Mouse (Mus musculus) brain, embryonic 14.5 days (tissue): Measurements from ENCODE around the gene Grk3. TPM values are rescaled to one million over a fixed set of nuclear protein-coding genes. Genes with fewer than 3 reads are reported as not detected.

ENCODE experiments used
- DNase-seq: peaks from one replicate; pipeline ENCODE4 v3.0.0-alpha.2; 2011; ENCODE audit warnings: low read depth
- CTCF ChIP-seq: fragments of 200-500 bp; IDR thresholded peaks from 2 replicates; pipeline ENCODE4 v1.5.1; 2012; ENCODE audit warnings: inconsistent platforms, mild to moderate bottlenecking, moderate library complexity, borderline replicate concordance; ENCODE audit not compliant: insufficient read depth, insufficient read length; ENCODE audit errors: extremely low read depth
- POLR2A ChIP-seq: fragments of 200-500 bp; IDR thresholded peaks from 2 replicates; pipeline ENCODE4 v1.6.1; 2012; ENCODE audit warnings: mild to moderate bottlenecking, inconsistent platforms, borderline replicate concordance; ENCODE audit not compliant: poor library complexity, insufficient read depth, insufficient read length, severe bottlenecking; ENCODE audit errors: extremely low read depth
- polyA plus RNA-seq: library from polyadenylated mRNA; depleted of rRNA; stranded (reverse); fragments of >200 nt; gene quantifications from 2 replicates; pipeline ENCODE4 v1.2.3, GENCODE M21; 2012

Gene Grk3
- polyA plus RNA-seq, 1 experiment, result 26.0 TPM

DNA sequence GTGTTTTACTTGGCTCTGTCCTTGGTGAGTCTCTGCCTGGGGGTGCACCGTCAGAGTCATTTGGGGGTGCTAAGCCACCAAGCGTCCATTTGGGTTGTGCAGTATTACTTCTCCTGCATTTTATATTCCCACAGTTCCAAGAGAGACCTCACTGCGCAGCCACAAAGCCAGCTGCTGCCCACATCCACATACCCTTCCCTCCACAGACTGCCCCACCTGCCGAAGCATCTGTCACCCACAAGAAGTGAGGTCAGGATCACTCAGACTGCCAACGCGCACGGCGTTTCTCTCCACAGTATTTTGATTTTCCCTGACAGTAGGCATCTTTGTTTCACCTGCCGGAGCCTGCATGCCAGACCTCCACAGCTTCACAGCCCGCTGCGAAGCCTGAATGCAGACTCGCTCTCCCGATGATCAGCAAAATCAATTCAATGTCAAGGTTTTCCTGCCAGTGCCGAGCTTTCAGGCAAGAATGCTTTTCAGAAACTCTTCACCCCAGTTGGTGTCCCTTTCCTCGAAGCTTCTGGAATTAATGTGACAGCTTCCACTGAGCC lies 15.7 kb upstream of the Grk3 start:
- no peak for TF ChIP-seq POLR2A
- TF ChIP-seq CTCF, result no peak
- DNase-seq, result peak; percentile 73

DNA sequence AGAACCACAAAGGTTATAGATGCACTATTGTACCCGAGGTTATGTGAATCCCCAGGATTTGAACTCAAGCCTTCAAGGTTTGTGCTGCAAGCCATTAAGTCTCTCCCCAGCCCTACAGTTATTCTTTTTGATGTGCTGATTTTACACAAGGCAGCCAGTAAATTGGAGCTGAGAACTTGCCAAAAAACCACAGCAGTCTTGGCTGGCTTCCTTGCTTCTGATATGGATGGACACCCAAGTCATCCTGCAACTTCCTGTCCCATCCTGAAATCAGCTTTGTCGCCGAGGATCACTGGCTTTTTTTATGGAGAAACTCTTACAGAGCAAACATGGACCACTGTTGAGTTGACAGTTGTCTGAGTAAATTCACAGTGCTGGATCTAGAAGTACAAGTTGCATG lies 14.5 kb upstream of the Grk3 start:
- TF ChIP-seq CTCF (no peak), POLR2A (no peak)
- DNase-seq, result peak; percentile 49

DNA sequence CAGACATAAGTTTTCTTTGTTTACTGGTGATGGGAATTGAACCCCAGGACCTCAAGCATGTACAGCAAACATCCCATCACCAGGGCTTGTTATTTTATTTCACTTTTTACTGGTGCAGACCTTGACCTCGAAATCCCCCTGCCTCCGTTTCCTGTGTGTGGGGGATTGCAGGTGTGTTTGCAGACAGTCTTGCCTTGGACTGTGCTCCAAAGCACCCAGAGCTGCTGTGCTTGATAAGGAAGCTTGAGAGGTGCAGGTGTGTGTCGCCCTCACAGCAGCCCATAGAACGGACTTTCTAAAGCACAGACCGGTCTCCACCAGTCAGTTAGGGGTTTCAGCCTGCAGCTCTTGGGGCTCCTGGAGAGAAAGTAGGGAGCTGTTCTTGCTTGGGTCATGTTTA lies 11.1 kb upstream of the Grk3 start:
- TF ChIP-seq CTCF (no peak), POLR2A (no peak)
- no peak for DNase-seq

DNA sequence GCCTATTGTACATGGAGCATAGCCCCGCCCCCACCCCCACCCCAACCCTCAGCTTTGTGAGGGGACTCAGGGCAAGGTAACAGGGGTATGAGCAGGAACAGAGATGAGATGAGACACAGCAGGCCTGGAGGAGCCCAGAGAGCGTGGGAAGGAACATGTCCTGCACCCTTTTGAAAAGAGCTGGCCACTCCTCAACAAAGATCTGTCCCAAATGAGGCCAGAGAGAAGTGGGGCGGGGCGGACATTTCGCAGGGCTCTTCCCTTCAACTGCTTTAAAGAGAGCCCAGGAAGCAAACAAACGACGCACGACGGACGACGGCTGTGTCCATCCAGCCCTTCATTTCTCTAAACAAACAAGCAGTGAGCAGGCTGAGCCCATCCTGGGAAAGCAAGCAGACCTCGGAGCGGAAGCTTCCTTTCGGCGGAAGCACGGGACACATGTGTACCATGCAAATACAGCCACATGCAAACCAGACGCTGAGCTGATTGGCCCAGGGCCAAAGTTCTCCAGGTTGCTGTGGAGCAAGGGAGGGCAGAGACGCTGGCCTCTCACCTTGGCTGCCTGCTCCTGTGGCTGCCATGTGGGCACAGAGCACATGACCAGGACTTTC lies 8.7 kb upstream of the Grk3 start:
- DNase-seq, result peak; percentile 63
- TF ChIP-seq POLR2A, result no peak
- no peak for TF ChIP-seq CTCF

DNA sequence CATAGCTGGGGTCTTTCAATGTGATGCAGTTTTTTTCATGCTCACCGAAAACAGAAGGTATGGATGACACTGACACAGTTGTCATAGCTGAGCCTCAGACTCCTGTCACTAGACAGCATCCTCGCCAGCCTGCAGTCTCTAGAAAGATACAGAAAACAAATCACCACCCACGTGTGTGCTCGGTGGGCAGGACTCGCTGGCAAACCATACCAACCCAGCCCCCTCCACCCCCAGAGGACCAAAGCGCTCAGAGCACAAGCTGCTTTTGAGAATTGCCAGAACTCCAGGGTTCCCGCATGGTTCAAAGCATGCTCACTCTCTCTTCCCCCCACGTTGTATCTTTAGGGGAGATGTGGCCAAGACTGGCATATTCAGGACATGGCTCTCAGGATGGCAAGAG lies 2.6 kb upstream of the Grk3 start:
- no peak for DNase-seq
- TF ChIP-seq POLR2A (no peak), CTCF (no peak)

DNA sequence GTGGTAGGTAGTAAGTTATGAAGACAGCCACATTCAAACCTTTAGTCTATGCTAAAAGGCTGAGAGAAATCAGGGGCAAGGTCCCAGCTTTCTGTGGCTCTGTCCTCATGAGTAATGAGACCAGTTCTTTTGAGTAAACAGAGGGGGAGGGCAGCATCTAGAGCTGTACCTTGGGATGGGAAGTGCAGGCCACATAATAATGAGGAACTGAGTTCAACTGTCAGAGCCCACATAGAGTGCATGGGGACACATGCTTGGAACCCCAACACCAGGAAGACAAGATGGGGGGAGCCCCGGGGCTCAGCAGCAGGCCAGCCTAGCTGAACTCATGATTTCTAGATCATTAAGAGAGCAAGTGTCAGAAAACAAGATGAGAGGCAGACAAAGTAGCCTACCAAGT lies 1.4 kb upstream of the Grk3 start:
- DNase-seq, result no peak
- TF ChIP-seq POLR2A (no peak), CTCF (no peak)

DNA sequence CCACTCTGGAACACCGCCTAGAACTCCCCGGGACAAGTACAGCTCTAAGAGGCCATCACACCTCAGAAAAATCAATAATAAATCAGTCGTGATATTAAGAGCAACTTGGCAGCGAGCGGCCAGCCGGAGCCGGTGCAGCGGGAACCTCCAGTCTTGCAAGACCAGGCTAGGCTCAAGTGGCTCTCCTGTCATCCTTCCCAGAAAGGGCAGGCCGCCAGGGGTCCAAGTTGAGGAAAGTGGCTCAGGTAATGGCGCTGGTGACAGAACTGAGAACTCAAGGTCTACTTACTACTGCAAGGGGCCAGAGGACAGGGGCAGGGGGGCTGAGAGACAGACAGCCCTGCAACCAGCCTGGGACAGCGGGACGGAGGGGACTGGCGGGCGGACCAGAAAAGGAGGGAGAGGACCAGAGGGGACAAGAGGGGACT lies 769 bp downstream of the Grk3 start:
- TF ChIP-seq CTCF, result peak; percentile 13; the same call in 1 of the 2 replicates
- TF ChIP-seq POLR2A, result no peak
- DNase-seq, result peak; percentile 65

DNA sequence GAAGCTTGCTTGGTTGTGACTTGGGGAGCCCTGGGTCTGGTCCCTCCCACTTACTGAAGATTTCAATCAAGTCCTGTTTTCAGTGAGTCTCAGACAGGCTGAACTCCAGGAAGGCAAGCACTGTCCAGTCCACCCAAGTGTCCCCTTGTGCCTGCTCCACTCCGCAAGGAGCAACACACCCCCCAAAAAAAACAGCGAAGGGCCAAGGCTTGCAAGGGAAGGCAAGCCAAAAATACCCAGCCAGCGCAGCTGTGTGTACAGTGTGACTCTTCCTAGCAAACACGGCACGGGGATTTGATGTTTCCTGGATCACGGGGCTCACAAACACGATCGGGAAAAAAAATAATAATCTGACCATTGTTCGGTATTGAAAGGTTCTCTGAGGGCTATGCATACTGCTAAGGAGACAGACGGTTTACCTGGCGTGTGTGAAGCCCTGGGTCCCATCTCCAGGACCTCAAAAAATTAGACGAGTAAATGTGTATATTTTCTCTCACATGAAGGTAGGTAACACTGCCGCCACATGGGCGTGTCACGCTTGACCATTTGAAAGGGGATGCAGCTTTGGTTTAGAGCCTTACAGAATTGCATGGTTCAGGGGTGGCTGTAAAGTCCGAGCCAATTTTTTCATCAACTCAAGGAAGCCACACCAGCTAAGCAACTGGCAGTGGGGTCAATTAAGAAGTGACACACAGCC lies 1.3 kb downstream of the Grk3 start:
- DNase-seq, result no peak
- TF ChIP-seq POLR2A (no peak), CTCF (no peak)

DNA sequence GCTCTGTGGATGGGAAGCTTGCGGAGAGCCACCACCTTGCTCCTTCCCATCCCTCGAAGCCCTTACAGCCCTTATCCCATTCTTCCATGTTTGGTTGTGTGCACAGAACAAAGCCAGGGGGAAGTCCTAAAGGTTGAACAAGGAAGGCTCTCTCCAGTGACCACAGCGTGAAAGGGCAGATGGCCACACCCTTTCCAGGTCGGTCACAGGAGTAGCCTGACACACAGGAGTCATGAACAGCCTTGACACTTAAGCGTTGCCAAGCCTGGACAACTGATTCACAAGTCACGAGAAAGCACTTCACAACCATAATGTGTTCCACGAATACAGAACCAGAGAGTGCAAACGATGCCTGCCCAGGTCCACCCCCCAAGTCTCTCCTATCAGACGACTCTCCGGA lies 3.7 kb downstream of the Grk3 start:
- DNase-seq, result no peak
- TF ChIP-seq CTCF, result no peak
- no peak for TF ChIP-seq POLR2A

DNA sequence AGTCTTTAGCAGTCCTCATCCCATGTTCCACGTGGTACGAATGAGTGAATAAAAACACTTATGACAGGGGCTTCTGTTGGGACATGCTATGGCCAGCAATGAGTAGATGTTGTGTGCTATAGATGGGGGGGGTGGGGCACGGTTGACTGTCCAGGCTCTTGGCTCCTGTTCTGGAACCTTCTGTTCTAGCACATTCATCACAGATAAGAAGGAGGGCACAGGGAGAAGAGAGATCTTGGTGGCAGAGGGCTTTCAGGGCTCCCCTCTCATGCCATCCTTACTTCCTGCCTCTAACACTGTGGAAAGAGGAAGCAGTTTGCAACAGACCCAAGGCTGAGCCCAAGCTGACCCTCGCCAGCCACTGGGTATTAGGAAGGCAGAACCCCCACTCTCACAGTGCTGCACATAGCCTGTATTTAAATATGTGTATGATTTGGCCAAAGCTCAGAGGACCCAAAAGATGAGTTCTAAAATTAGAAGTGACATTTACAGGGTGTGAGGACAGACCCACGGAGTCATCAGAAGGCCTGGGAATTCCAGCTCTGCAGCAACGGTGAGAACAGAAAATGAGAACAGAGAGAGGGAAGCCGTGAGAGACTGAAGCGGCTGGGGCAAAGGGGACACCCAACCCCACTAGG lies 6.3 kb downstream of the Grk3 start:
- DNase-seq, result no peak
- TF ChIP-seq POLR2A, result no peak
- TF ChIP-seq CTCF, result no peak

DNA sequence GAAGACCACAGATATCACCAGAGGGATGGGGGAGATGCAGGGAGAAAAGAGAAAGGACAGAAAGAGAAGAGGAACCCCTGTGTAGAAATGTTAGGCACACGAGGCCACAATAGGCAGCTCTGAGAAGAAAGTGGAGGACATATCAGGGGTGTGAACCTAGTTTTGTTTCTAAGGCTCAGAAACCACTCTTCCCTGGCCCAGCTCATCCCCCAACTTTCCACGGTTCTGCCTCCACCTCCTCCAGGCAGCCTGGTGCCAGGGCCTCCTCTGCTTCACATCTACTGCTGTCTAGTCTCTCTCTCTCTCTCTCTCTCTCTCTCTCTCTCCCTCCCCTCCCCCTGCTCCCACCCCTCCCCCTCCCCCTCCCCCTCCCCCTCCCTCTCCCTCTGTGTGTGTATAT lies 7.1 kb downstream of the Grk3 start:
- no peak for TF ChIP-seq POLR2A
- TF ChIP-seq CTCF, result no peak
- DNase-seq, result no peak

DNA sequence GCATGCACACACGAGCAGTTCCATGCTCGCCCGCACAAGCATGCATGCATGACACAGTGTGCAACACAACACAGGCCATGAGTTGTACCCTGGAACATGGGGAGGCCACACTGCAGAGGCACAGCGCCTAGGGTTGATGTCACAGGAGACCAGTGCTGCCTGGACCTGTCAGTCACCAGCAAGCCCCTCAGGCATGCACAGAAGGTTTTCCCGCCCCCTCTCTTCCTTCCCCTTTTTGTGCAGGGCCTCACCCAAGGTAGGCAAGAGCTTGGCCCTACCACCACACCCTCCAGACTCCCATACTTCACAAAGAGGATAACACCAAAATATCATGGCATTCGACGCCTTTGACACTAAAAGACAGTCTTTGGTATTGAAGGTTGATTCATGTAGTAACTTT lies 8.6 kb downstream of the Grk3 start:
- DNase-seq, result no peak
- TF ChIP-seq POLR2A (no peak), CTCF (no peak)

DNA sequence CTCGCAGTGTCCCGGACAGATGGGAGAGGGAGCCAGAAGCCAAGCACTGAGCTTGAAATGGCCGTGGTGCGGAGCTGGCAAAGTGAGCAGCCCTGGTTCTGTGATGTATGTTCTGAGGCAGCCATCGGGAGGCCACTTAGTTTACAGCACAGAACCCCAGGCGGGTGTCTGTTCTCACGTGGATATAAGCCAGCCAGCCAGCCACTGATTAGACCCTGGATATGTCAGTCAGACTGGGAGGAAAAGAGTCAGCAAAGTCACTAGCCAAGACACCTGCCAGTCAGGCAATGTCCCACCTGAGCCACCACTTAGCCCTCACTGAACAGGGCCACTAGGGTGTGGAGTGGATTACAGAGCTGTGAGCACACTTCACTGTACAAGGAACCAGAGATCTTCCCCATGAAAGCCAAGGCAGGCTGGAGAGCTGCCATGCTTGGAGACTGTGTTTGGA lies 9.6 kb downstream of the Grk3 start:
- TF ChIP-seq CTCF (no peak), POLR2A (no peak)
- DNase-seq, result no peak
